Mouse (Mus musculus): ENCODE measurements at regions not wholly inside any gene's neighbourhood (a gene's known extent, or its start where the extent isn't known, plus 50 kb on each side); places are given as distances from the start of the nearest gene placed in this dataset.
A peak's percentile ranks its signal among the peaks of the same experiment; 100 is the strongest.

DNA sequence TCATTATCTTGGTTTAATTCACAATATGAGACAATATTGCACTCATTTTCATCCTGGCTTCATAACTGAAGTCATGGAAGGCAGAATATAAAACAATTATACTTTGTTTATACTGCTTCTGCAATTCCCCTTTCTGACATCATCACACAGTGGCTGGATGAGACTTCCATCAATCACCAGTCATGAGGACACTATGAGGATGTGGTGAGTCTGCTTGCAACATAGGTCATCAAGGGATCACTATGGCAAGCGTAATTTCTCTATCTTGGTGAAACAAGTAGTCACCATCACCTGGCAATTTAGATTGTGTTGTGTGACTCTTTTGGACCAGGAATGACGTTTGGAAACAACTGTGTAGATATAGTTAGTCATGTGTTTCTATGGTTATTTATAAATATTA, 134.6 kb downstream of the Hao1 start:
- H3K27ac ChIP-seq (ENCODE audit: insufficient read depth, low read length) = no peak overlapping the region
- no peak for DNase-seq
- no peak overlapping the region for H3K4me3 ChIP-seq (replicated peaks; ENCODE audit: insufficient read depth, low read depth, low read length)
- no peaks in the 10 kb centered on the region for H3K27me3 ChIP-seq (ENCODE audit: control insufficient read depth, insufficient read depth, low read length)
- H3K4me1 ChIP-seq (ENCODE audit: control insufficient read depth, insufficient read depth, low read length) = no peaks in the 10 kb centered on the region
- TF ChIP-seq CTCF (IDR thresholded peaks at IDR 0.05; ENCODE audit: borderline replicate concordance, insufficient read depth, low read depth, low read length) = no peak
- no peak for TF ChIP-seq POLR2A (IDR thresholded peaks at IDR 0.05; ENCODE audit: borderline replicate concordance, insufficient read depth, low read length)
- 89% methylated on average over 2 of the region's 2 CpGs for WGBS

DNA sequence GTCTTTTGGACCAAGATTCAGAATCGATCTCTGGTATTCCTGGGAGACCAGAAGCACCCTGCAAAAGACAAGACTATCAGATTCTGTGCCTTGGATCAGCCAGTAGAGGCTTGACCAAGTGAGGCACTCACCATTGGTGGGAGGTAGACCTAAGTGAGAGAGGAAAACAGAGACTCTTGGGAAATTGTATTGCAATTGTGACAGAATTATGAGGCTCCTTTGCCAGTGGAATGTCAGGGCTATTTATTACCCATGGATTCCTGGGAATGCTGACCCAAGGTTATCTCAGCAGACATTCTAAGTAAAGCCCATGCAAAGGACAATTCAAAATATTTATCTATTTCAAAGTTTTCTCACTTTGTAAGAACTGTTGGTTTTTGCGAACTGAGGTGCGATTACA, 154.6 kb downstream of the Hao1 start:
- DNase-seq = no peak
- TF ChIP-seq CTCF (IDR thresholded peaks at IDR 0.05; ENCODE audit: borderline replicate concordance, insufficient read depth, low read depth, low read length) (no peak), POLR2A (IDR thresholded peaks at IDR 0.05; ENCODE audit: borderline replicate concordance, insufficient read depth, low read length) (no peak)
- Histone ChIP-seq H3K4me1 (ENCODE audit: control insufficient read depth, insufficient read depth, low read length) (no peaks in the 10 kb centered on the region), H3K27me3 (ENCODE audit: control insufficient read depth, insufficient read depth, low read length) (no peaks in the 10 kb centered on the region), H3K4me3 (replicated peaks; ENCODE audit: insufficient read depth, low read depth, low read length) (no peak overlapping the region), H3K27ac (ENCODE audit: insufficient read depth, low read length) (no peak overlapping the region)
- 93% methylated on average over 3 of the region's 3 CpGs for WGBS

DNA sequence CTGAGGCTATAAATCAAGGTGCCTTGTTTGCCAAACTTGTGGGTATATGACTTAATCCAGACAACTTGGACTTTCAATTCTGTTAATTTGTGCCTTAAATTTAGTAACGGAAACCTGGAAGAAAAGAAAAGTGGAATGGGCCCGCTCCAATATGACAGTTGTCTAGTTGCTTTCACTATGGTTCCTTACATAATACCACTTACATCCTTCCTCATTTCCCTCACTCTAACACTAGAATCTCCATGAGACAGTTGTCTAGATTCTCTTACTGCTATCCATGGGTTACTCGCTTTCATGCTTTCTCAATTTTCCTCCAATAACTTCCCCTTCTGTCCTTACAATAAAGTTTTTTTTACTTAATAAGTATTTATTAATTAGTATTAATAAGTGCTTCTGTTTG, 160.7 kb downstream of the Hao1 start:
- H3K27me3 ChIP-seq (ENCODE audit: control insufficient read depth, insufficient read depth, low read length) = no peaks in the 10 kb centered on the region
- 91% methylated on average over 3 of the region's 3 CpGs for WGBS
- DNase-seq = no peak
- H3K4me3 ChIP-seq (replicated peaks; ENCODE audit: insufficient read depth, low read depth, low read length) = no peak overlapping the region
- no peak overlapping the region for H3K27ac ChIP-seq (ENCODE audit: insufficient read depth, low read length)
- no peaks in the 10 kb centered on the region for H3K4me1 ChIP-seq (ENCODE audit: control insufficient read depth, insufficient read depth, low read length)
- TF ChIP-seq CTCF (IDR thresholded peaks at IDR 0.05; ENCODE audit: borderline replicate concordance, insufficient read depth, low read depth, low read length) (no peak), POLR2A (IDR thresholded peaks at IDR 0.05; ENCODE audit: borderline replicate concordance, insufficient read depth, low read length) (no peak)

DNA sequence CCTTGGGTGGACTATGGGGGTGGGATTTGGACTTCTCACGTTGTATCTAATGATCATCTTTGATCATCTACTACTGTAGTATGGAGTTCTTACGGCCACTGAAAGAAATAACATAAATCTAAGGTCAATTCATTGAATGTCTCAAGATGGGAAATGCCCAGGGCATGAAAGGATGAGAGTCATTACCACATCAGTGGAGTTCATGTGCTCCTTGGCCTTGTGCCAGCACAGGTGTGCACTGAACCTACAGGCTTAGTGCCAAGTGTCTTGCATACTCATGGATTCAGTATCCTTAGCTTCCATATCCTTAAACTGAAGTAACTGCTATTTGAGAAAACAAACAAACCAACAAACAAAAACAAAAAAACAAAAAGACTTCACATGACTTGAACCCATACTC, 179.1 kb downstream of the Hao1 start:
- no peak overlapping the region for H3K4me3 ChIP-seq (replicated peaks; ENCODE audit: insufficient read depth, low read depth, low read length)

DNA sequence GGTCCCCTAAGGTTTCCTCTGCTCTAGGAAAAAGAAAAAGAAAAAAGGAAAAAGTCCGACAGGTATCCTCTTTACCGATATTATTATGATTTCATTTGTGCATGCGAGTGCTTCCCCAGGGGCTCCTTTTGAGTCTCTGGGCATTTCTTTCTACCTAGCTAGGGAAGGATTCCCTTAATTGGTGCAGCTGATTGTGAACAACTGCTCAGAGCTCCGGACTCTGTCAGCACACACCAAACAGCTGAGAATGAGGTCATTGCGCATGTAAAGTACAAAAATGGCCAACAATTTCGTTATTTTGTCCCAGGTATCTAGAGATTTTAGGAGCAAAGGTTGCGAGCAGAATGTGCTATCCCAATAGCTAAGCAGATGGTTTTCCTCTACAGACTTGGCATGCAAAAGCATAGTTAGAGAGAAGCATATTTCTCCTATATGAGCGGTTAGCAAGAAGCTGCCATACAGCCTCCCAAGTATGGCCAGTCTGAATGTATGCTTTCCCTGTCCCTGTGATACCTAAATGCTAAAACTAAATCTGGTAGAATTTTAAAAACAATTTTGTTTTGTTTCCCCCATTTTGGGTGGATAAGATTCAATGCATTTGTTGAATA, 203.2 kb downstream of the Hao1 start:
- Histone ChIP-seq H3K27ac (ENCODE audit: insufficient read depth, low read length) (no peak overlapping the region), H3K4me1 (ENCODE audit: control insufficient read depth, insufficient read depth, low read length) (no peaks in the 10 kb centered on the region), H3K4me3 (replicated peaks; ENCODE audit: insufficient read depth, low read depth, low read length) (no peak overlapping the region), H3K27me3 (ENCODE audit: control insufficient read depth, insufficient read depth, low read length) (no peaks in the 10 kb centered on the region)
- WGBS = 22% methylated on average over 8 of the region's 8 CpGs
- DNase-seq = peak; percentile 12 to 38
- TF ChIP-seq CTCF (IDR thresholded peaks at IDR 0.05; ENCODE audit: borderline replicate concordance, insufficient read depth, low read depth, low read length) (no peak), POLR2A (IDR thresholded peaks at IDR 0.05; ENCODE audit: borderline replicate concordance, insufficient read depth, low read length) (no peak)

More for the DNA sequence above, 179.1 kb downstream of the Hao1 start:
- no peaks in the 10 kb centered on the region for H3K4me1 ChIP-seq (ENCODE audit: control insufficient read depth, insufficient read depth, low read length)
- H3K27me3 ChIP-seq (ENCODE audit: control insufficient read depth, insufficient read depth, low read length) = no peaks in the 10 kb centered on the region
- no peak overlapping the region for H3K27ac ChIP-seq (ENCODE audit: insufficient read depth, low read length)
- TF ChIP-seq CTCF (IDR thresholded peaks at IDR 0.05; ENCODE audit: borderline replicate concordance, insufficient read depth, low read depth, low read length) (no peak), POLR2A (IDR thresholded peaks at IDR 0.05; ENCODE audit: borderline replicate concordance, insufficient read depth, low read length) (no peak)
- 68% methylated on average over 2 of the region's 2 CpGs for WGBS
- DNase-seq = no peak

DNA sequence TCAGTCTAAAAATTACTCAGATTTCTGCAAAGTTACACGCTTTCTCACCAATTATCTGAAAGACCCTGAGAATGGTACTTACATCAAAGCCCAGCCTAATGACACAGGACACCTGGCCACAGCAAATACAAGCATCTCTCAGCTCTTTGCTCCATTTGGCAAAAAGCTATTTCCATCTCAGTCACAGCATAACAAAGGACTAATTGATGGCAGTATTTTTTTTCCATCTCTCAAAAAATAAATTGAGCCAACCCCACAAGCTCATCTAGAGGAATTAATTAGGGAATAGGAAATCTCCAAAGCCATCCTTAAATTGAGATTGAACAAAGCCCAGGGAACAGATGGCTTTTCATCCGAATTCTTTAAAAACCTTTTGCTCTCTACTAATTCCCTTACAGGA, 203.7 kb downstream of the Hao1 start:
- no peak overlapping the region for H3K27ac ChIP-seq (ENCODE audit: insufficient read depth, low read length)
- H3K4me3 ChIP-seq (replicated peaks; ENCODE audit: insufficient read depth, low read depth, low read length) = no peak overlapping the region
- DNase-seq = peak in 1 of 2 experiments; percentile 18
- no peaks in the 10 kb centered on the region for H3K27me3 ChIP-seq (ENCODE audit: control insufficient read depth, insufficient read depth, low read length)
- no peak for TF ChIP-seq POLR2A (IDR thresholded peaks at IDR 0.05; ENCODE audit: borderline replicate concordance, insufficient read depth, low read length)
- H3K4me1 ChIP-seq (ENCODE audit: control insufficient read depth, insufficient read depth, low read length) = no peaks in the 10 kb centered on the region
- WGBS = 49% methylated on average over 2 of the region's 2 CpGs

DNA sequence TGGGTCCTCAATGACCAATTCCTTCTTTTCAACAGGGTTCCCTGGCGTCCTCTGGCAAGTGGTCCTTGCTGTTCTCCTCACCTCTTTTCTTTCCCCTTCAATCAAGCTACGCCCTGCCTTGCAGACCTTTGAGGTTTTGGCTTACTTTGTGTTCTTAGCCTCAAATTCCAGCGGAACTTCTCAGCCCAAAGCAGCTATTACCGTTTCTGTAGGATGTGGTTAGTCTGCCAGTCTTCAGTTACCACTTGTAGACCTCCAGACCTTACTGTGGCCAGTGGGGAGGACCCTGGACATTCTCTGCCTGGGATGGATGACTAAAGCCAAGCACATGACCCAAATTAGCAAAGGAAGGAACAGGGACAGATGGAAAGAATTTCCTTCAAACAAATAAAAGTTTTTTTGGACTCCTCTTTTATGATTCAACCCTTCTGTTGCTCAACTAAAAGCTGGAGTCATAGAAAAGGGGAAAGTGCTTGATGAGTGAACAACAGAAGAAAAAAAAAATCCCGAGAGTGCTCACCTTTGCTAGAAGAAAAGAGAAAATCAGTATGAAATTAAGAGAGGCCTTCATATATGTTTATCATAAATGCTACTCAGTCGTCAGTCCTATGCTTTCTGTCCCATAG, 211.5 kb downstream of the Hao1 start:
- 78% methylated on average over 6 of the region's 6 CpGs for whole genome bisulfite sequencing
- TF ChIP-seq CTCF (IDR thresholded peaks at IDR 0.05; ENCODE audit: borderline replicate concordance, insufficient read depth, low read depth, low read length) (no peak), POLR2A (IDR thresholded peaks at IDR 0.05; ENCODE audit: borderline replicate concordance, insufficient read depth, low read length) (no peak)
- H3K27ac ChIP-seq (ENCODE audit: insufficient read depth, low read length) = no peak overlapping the region
- H3K27me3 ChIP-seq (ENCODE audit: control insufficient read depth, insufficient read depth, low read length) = no peaks in the 10 kb centered on the region
- H3K4me3 ChIP-seq (replicated peaks; ENCODE audit: insufficient read depth, low read depth, low read length) = no peak overlapping the region
- DNase-seq = no peak
- no peaks in the 10 kb centered on the region for H3K4me1 ChIP-seq (ENCODE audit: control insufficient read depth, insufficient read depth, low read length)

DNA sequence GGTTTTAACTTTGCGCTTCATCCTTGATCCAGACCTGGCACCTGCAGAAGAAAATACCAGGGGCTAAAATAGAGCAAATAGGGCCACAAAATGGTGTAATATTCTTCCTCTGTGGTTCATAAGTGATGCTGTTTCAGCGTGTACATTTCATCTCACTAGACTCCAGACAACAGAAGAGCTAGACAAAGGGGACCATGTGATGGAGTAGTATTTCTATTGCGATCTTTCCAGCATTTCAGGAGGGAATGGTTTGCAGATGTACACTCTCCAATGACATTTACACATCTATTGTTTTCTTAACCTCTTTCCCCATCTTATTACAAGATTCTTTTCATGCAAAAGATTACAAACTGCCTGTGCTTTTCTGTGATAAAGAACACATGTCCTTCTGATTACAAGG, 246.1 kb downstream of the Hao1 start:
- H3K27ac ChIP-seq (ENCODE audit: insufficient read depth, low read length) = no peak overlapping the region
- no peak overlapping the region for H3K4me3 ChIP-seq (replicated peaks; ENCODE audit: insufficient read depth, low read depth, low read length)
- no peaks in the 10 kb centered on the region for H3K4me1 ChIP-seq (ENCODE audit: control insufficient read depth, insufficient read depth, low read length)
- DNase-seq = no peak
- WGBS = 86% methylated on average over 3 of the region's 3 CpGs
- no peaks in the 10 kb centered on the region for H3K27me3 ChIP-seq (ENCODE audit: control insufficient read depth, insufficient read depth, low read length)
- no peak for TF ChIP-seq CTCF (IDR thresholded peaks at IDR 0.05; ENCODE audit: borderline replicate concordance, insufficient read depth, low read depth, low read length)
